Mouse (Mus musculus) hindbrain, embryonic 16.5 days (tissue): ENCODE measurements around the gene Klre1. TPM values are rescaled to one million over a fixed set of nuclear protein-coding genes. Genes with fewer than 3 reads are reported as not detected.

Experiments used
- ATAC-seq: fragments of 200-750 bp; cut with Nextera tagmentation; 2 replicates; pipeline ENCODE4 v1.8.0; 2017; ENCODE audit warnings: moderate TSS enrichment, moderate library complexity
- H3K27ac ChIP-seq: fragments of 300-500 bp; sonication (generic); 2 replicates; pipeline ENCODE4 v1.5.1; 2014; ENCODE audit warnings: low read depth, mild to moderate bottlenecking, control low read depth, low read length, moderate library complexity
- H3K27me3 ChIP-seq: fragments of 300-500 bp; sonication (generic); replicated peaks from 2 replicates; pipeline ENCODE4 v1.6.1; 2014; ENCODE audit warnings: low read length; ENCODE audit not compliant: control insufficient read depth, insufficient read depth
- H3K36me3 ChIP-seq: fragments of 300-500 bp; sonication (generic); 2 replicates; pipeline ENCODE4 v1.6.1; 2014; ENCODE audit warnings: mild to moderate bottlenecking, low read length, moderate library complexity, mixed read lengths; ENCODE audit not compliant: control insufficient read depth, insufficient read depth
- H3K4me1 ChIP-seq: fragments of 300-500 bp; sonication (generic); 2 replicates; pipeline ENCODE4 v1.6.1; 2014; ENCODE audit warnings: low read depth, low read length; ENCODE audit not compliant: control insufficient read depth, insufficient read depth
- H3K4me2 ChIP-seq: fragments of 300-500 bp; sonication (generic); 2 replicates; pipeline ENCODE4 v1.6.1; 2014; ENCODE audit warnings: mild to moderate bottlenecking, low read length, control low read depth, moderate library complexity
- H3K4me3 ChIP-seq: fragments of 300-500 bp; sonication (generic); 2 replicates; pipeline ENCODE4 v1.5.1; 2014; ENCODE audit warnings: mild to moderate bottlenecking, low read length, control low read depth, moderate library complexity
- H3K9ac ChIP-seq: fragments of 300-500 bp; sonication (generic); 2 replicates; pipeline ENCODE4 v1.6.1; 2014; ENCODE audit warnings: low read depth, mild to moderate bottlenecking, control low read depth, low read length, moderate library complexity
- H3K9me3 ChIP-seq: fragments of 300-500 bp; sonication (generic); 2 replicates; pipeline ENCODE4 v1.6.1; 2014; ENCODE audit warnings: mild to moderate bottlenecking, low read length, moderate library complexity; ENCODE audit not compliant: control insufficient read depth
- WGBS: fragments of 180-500 bp; shearing (Covaris S2); extraction: QIAGEN DNeasy Blood & Tissue Kit; methylation state at CpG from one replicate; pipeline ENCODE4 v1.1.7; 2014; 5-methylcytosine and 5-hydroxymethylcytosine counted together
- polyA plus RNA-seq: library from polyadenylated mRNA; unstranded; fragments of >200 nt; fragmentation: Nextera tagmentation; extraction: Ambion mirVana; gene quantifications from 2 replicates; pipeline ENCODE4 v1.2.1, GENCODE M21; 2015

Klre1 gene
- polyA plus RNA-seq, 1 experiment from 2014 or later = not detected

DNA sequence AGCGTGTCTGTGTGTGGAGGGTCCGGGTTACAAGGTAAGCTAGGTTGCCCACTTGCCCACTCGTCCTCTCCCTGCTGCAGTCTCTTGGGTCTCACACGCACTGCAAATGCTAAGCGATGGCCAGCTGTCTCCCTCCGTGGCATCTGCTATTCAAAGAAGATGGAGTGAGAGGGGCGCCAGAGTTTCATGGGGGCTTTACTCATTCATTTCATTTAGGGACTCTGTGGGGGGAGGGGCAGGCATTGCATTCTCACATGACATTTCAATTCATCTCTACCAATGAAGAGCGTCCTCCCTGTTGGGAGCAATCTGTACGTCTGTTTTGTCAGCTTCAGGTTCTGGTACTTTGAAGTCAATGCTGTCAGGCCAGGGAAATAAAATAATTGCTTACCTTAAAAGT, 35.8 kb upstream of the Klre1 start:
- H3K4me1 ChIP-seq = peaks cover under 1% of the 10 kb centered on the region; the same call in 1 of the 2 replicates
- no peak overlapping the region for H3K4me3 ChIP-seq
- H3K36me3 ChIP-seq = peaks cover 34% of the 10 kb centered on the region
- no peak overlapping the region for H3K4me2 ChIP-seq
- no peak for ATAC-seq
- WGBS = 31% methylated on average over 9 of the region's 9 CpGs
- H3K9ac ChIP-seq = no peak overlapping the region
- H3K27ac ChIP-seq = no peak overlapping the region
- no peaks in the 10 kb centered on the region for H3K9me3 ChIP-seq
- H3K27me3 ChIP-seq = no peaks in the 10 kb centered on the region

DNA sequence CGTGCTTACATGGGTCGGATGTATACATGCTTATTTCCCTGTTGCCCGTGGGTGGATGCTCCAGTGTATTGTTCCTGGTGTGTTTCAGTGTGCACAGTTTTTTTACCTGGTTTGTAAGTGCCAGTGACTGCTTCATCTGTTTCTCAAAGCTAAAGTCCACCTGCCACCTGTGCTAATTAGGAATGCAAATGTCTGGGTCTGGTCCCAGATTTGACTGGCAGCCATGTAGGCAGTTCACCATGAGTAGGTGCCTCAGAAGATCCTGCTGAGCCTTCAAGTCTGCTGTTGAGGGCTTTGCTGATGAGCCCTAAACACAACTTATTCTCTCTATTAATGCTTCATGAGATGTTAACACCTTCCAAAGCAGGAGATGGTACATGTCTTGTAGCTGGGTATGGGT, 35.2 kb upstream of the Klre1 start:
- Histone ChIP-seq H3K4me2 (no peak overlapping the region), H3K9ac (no peak overlapping the region), H3K9me3 (no peaks in the 10 kb centered on the region), H3K4me1 (no peaks in the 10 kb centered on the region), H3K4me3 (no peak overlapping the region), H3K27ac (no peak overlapping the region), H3K36me3 (peaks cover 34% of the 10 kb centered on the region), H3K27me3 (no peaks in the 10 kb centered on the region)
- 88% methylated on average over 3 of the region's 3 CpGs for WGBS
- ATAC-seq = no peak

DNA sequence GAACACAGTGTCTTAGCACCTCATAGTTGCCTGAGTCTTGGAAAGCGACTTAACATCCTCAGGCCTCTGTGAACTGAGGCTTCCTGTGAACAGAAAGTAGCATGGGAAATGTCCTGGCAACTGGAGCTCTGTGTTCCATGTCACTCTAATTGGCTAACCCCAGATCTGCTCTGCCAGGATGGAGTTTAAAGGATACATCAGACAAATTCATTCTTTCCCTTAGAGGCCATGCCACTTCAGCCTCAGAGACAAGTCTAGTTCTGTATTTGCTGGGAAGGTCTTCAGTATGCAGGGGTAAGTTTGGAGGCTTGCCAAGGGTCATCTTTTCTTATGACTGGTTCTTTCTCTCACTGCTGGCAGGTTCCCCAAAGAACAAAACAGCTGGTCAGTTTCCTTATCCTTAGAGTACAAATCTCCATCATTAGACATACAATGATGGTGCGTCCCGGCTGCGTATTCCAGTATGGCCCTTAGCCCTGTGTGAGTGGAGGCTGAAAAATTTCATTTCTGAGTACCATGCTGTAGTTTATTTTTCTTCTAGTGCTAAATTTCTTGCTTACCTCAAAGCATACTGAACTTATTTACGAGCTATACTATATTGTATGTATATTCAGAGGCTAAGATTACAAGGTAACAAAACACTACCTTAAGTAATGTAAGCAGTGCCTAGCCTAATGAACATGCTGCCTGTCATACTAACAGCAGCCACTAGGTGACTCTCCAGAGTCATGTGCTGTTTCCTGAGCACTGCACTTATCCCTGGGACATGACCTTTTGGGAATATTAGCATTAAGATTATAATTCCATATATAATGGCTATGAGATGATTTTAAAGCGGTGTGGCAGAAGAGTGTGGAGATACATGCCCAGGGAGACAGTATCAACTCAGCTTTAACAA, 33.7 kb upstream of the Klre1 start:
- Histone ChIP-seq H3K27ac (no peak overlapping the region), H3K27me3 (no peaks in the 10 kb centered on the region), H3K4me1 (no peaks in the 10 kb centered on the region), H3K36me3 (peaks cover 24% of the 10 kb centered on the region), H3K4me2 (no peak overlapping the region), H3K4me3 (no peak overlapping the region), H3K9me3 (no peaks in the 10 kb centered on the region), H3K9ac (no peak overlapping the region)
- ATAC-seq = peak; percentile 85
- WGBS = 42% methylated on average over 6 of the region's 6 CpGs

DNA sequence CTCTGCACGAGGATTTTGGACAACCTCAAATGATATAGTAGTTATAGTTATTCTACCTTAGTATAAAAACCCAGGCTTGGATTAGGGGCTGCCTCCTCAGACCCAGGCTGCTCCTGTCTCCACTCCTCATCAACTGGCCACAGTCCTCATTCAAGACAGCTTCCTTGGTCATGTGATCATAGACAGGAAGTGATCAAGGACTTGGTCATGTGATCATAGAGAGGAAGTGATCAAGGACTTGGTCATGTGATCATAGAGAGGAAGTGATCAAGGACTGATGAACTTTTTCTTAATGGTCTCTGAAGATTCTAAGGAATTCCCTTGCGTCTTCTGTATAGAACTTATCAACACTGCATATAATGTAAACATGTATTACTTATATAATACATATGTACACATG, 30.4 kb upstream of the Klre1 start:
- H3K4me2 ChIP-seq = no peak overlapping the region
- no peaks in the 10 kb centered on the region for H3K9me3 ChIP-seq
- no peak overlapping the region for H3K9ac ChIP-seq
- WGBS = 95% methylated on average over 2 of the region's 2 CpGs
- H3K27me3 ChIP-seq = no peaks in the 10 kb centered on the region
- H3K4me1 ChIP-seq = no peaks in the 10 kb centered on the region
- ATAC-seq = no peak
- no peak overlapping the region for H3K27ac ChIP-seq
- no peak overlapping the region for H3K4me3 ChIP-seq
- no peaks in the 10 kb centered on the region for H3K36me3 ChIP-seq

DNA sequence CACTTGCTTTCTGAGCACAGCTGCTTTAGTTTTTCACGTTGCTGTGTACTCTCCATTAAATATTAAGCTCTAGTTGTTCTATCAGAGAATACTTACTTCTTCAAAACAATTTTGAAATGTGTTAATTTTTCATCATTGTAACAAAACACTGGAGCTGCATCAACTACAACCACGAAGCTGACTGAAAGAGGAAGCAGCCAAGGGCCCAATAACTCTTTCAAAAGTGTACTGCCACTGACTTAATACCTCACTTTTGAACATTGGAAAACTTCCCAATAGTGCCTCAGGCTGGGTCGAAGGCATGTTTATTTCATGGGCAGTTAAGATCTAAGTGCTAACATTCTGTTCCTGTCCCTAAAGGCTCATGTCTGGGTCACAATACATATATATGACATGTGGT, 29.7 kb upstream of the Klre1 start:
- H3K36me3 ChIP-seq = no peaks in the 10 kb centered on the region
- WGBS = 75% methylated on average over 3 of the region's 3 CpGs
- no peak overlapping the region for H3K4me3 ChIP-seq
- H3K27me3 ChIP-seq = no peaks in the 10 kb centered on the region
- H3K9ac ChIP-seq = no peak overlapping the region
- H3K27ac ChIP-seq = no peak overlapping the region
- ATAC-seq = no peak
- H3K4me1 ChIP-seq = no peaks in the 10 kb centered on the region
- H3K9me3 ChIP-seq = no peaks in the 10 kb centered on the region
- H3K4me2 ChIP-seq = no peak overlapping the region

DNA sequence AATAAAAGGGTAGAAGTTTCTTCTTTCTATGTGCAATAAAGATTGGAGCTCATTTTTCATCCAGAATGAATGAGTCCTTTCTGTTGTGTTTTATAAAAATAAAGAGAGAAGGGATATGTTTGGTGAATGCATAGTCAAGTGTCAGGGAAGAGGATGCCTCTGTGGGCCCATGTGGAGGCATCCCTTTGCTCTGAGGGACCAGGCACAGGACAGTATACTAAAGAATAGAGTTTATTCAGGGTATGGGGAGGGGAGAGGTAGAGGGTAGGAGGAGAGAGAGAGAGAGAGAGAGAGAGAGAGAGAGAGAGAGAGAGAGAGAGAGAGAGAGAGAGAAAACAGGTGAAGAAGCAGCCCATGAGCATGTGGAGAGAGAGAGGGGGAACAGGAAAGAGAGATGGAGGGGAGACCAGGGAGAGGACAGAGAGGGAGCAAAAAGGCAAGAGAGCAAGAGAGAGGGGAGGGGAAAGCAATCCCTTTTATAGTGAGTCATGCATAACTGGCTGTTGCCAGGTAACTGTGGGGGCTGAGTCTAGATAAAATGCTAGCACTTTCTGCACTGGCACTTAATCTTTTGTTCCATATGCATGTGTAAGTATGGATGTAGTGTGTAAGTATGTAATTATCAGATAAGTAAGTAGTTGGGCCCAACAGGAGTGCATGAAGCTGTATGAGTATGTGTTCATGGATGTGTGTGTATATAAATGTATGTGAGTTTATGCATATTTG, 20.2 kb upstream of the Klre1 start:
- Histone ChIP-seq H3K9ac (no peak overlapping the region), H3K9me3 (no peaks in the 10 kb centered on the region), H3K27ac (no peak overlapping the region), H3K4me3 (no peak overlapping the region), H3K4me2 (no peak overlapping the region), H3K4me1 (no peaks in the 10 kb centered on the region), H3K36me3 (no peaks in the 10 kb centered on the region), H3K27me3 (no peaks in the 10 kb centered on the region)
- peak; percentile 64 for ATAC-seq

DNA sequence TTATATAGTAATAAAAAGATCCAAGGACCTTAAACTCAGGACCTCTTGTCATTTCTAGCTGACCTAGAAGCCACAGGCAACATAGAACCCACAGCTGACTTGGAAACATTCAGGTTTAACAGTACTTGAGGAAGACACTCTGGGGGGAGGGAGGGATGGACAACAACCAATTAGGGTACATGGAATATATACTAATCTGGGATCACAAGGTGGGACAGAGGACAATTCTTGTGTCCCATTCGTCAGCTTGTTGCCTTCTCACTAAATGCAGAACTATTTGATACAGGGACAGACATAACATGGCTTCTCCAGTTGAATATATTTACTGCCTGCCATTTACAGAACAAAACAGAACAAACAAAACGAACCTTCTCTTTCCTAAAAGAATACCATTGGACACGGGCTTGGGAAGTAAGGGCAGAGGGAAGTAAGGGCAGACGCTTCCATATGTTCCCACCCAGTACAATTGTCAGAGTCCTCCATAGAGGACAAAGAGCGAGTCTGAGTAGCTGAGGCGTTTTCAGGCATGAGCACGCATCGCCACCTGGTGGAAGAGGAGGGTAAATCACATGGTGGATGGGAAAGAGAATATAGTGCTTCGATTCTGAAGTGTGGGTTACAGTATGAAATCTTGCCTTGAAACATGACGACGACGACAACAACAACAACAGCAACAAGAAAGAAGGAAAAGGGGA, 18.6 kb upstream of the Klre1 start:
- peak overlapping the region; percentile 28; the same call in 1 of the 2 replicates for H3K4me2 ChIP-seq
- no peak overlapping the region for H3K27ac ChIP-seq
- H3K9me3 ChIP-seq = no peaks in the 10 kb centered on the region
- H3K4me3 ChIP-seq = no peak overlapping the region
- H3K4me1 ChIP-seq = no peaks in the 10 kb centered on the region
- H3K9ac ChIP-seq = no peak overlapping the region
- no peaks in the 10 kb centered on the region for H3K36me3 ChIP-seq
- ATAC-seq = peak; percentile 90
- H3K27me3 ChIP-seq = no peaks in the 10 kb centered on the region
- 20% methylated on average over 12 of the region's 12 CpGs for WGBS

DNA sequence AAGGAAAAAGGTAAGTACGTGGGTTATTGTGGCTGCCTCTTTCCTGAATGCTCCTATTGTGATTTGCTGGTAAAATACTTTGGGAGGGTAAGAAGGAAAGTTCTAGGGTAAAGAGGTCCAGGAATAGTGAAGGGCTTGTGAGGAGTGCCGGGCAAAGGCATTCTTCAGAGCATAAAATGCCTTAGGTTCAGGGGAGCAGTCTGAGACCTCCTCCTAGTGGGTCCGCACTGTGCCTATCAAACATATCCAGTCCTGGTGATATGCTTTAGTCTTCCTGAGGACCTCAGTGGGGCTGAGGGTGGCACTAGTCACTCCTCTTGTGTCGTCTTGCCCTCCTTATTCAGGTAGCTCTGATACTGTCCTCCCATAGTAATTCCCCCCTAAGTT, 18.1 kb upstream of the Klre1 start:
- ATAC-seq = peak; percentile 53
- Histone ChIP-seq H3K4me1 (no peaks in the 10 kb centered on the region), H3K9me3 (no peaks in the 10 kb centered on the region), H3K36me3 (no peaks in the 10 kb centered on the region), H3K4me2 (no peak overlapping the region), H3K9ac (no peak overlapping the region), H3K4me3 (no peak overlapping the region), H3K27me3 (no peaks in the 10 kb centered on the region), H3K27ac (no peak overlapping the region)
- WGBS = 65% methylated on average over 4 of the region's 4 CpGs

DNA sequence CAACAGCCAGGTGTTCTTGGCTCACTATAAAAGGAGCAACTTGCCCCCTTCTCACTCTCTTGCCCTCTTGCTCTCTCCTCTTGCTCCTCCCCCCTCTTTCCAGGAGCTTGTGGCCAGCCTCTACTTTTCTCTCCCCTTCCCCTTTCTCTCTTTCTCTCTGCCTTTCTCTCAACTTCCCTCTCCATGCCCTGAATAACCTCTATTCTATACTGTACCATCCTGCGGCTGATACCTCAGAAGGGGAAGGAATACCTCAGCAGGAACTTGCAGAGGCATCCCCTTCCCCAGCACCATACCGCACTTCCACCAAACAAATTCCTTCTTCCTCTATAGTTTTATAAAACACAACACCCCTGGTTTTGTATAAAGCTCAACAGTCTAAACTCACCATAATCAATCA, 12.4 kb upstream of the Klre1 start:
- no peak overlapping the region for H3K27ac ChIP-seq
- H3K36me3 ChIP-seq = no peaks in the 10 kb centered on the region
- no peaks in the 10 kb centered on the region for H3K4me1 ChIP-seq
- ATAC-seq = no peak
- H3K4me2 ChIP-seq = no peak overlapping the region
- H3K4me3 ChIP-seq = no peak overlapping the region
- H3K27me3 ChIP-seq = no peaks in the 10 kb centered on the region
- no peak overlapping the region for H3K9ac ChIP-seq
- WGBS = 78% methylated on average over 2 of the region's 2 CpGs
- H3K9me3 ChIP-seq = no peaks in the 10 kb centered on the region
